Mouse (Mus musculus) ES-Bruce4 (cell line): Measurements from ENCODE around the gene Ndufb8.

Source experiments
- CTCF ChIP-seq: IDR thresholded peaks from one replicate; pipeline ENCODE4 v1.8.1; 2011; ENCODE audit warnings: low read depth, low read length
- EP300 ChIP-seq: IDR thresholded peaks from 2 replicates; pipeline ENCODE4 v1.6.1; 2011; ENCODE audit warnings: low read depth, low read length; ENCODE audit not compliant: insufficient read depth
- POLR2A ChIP-seq: IDR thresholded peaks from one replicate; pipeline ENCODE4 v1.8.1; 2011; ENCODE audit warnings: low read length; ENCODE audit not compliant: insufficient read depth

- no peak for TF ChIP-seq CTCF
- TF ChIP-seq EP300 = no peak
- no peak for TF ChIP-seq POLR2A
Observed at GRCm38 (mm10) chr19:44513054-44513833, 42.0 kb downstream of the Ndufb8 start.
